Mouse (Mus musculus): ENCODE data around the gene Ssh2.

DNA sequence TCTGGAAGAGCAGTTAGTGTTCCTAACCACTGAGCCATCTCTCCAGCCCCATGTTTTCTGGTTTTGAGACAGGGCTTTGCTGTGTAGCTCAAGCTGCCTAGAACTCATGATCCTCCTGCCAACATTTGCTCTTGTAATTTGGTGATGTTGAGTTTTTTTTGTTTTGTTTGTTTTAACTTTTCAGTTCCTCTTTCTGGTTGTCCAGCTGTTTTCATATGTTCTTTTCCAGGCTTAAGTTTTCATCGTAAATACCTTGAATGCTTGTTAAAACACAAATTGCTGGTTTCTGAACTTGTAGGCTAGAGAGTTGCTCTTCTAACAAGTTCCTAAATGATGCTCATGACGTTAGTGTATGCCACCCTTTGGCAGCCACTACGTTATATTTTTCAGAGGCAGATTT, 139.0 kb downstream of the Ssh2 start:
- no peak for TF ChIP-seq CTCF (conservative IDR thresholded peaks at IDR 0.05; ENCODE audit: low read length)
- no peak for TF ChIP-seq NANOG (IDR thresholded peaks at IDR 0.05; ENCODE audit: borderline replicate concordance, low read length)
- no peak for TF ChIP-seq POU5F1 (IDR thresholded peaks at IDR 0.05; ENCODE audit: borderline replicate concordance, low read length)
